Mouse (Mus musculus) NIH3T3 (cell line): Measurements from ENCODE around the gene Zfp597.

Experiments used
- DNase-seq: peaks from one replicate; pipeline ENCODE4 v3.0.0-alpha.2; 2012; ENCODE audit warnings: low read depth

Zfp597 gene

DNA sequence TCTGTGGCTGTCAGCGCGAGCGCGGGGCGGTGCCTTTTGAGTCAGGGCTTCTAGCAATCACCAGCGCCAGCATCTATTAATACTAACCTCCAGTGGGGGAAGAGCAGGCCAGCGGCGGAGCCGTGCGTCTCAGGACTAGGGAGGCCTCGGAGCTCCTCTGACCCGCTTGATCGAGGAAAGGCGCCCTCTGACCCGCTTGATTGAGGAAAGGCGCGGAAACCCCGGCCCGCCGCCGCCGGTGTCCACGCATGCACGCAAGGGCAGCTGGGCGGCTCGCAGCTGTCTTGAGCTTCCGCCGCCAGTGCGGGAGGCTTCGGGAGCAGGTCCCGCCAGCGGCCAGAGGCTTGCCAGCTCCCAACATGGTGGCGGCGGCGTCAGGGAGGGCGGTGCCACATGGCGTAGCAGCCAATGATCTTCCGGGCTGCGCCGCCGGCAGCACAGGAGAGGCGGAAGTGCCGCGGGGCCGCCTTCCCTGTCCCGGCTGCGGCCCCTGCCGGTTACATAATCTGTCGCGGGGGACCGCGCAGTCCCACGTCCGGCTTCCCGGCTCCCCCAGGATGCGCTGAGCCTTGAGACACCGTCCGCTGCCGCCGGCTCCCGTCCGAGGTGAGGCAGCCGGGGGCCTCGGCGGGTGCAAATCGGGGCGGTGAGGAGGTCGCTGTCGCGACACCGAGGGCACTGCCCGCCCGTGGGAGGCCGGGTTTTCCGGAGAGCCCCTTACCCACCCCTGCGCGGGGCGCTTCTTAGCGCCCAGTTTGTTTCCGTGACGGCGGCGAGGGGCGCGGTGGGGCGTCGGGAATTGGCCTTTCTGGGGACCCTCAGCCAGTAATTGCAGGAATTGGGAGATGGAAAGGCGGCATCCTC lies at the start of gene Zfp597, which contains the start of gene Gm20695:
Gene Zfp597, minus strand, starts transcription at position 361 of the 864 bp plus-strand sequence.
Gene Gm20695, plus strand, starts transcription at position 448 of the 864 bp plus-strand sequence.
- peak; percentile 96 for DNase-seq

DNA sequence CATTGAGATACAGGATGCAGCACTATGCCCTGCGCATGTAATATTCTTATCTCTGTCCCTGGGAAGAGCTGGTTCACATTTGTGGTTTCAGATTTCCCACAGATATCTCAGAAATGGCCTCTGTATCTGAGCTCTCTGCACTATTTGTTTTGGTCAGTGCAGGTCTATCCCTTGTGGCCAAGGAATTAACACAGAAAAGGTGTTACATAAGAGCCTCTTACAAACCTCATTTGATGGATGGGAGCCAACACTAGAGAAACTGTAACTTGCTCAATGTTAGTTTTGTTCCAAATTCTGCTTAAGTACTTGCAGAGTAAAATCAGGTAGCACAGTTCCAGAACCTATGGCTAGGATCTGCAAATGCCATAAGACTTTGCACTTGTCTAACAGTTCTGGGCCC lies 49.7 kb upstream of the Zfp597 start:
- peak; percentile 80 for DNase-seq

DNA sequence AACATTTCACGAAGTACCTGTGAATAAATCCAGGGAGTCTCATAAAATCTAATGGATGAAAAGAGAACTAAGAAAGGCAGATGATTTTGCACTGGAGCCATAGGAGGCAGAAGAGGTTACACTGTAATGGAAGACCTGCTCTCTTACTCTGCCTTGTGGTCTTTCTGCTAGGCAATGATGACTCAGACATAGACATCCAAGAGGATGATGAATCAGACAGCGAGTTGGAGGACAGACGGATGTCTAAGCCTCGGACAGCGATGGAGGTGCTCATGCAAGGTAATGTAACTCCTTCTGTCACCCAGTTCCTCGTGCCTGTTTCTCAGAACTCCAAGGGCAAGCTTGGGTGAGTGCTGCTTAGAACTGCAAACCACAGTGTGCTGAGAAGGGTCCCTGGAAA lies 49.2 kb upstream of the Zfp597 start:
- DNase-seq = peak; percentile 56

GRCm38 (mm10) chr16:3929151-3929550 lies 44.8 kb upstream of the Zfp597 start:
- no peak for DNase-seq

GRCm38 (mm10) chr16:3928582-3928981 lies 44.2 kb upstream of the Zfp597 start:
- no peak for DNase-seq

GRCm38 (mm10) chr16:3923966-3924365 lies 39.6 kb upstream of the Zfp597 start:
- DNase-seq = peak; percentile 88

DNA sequence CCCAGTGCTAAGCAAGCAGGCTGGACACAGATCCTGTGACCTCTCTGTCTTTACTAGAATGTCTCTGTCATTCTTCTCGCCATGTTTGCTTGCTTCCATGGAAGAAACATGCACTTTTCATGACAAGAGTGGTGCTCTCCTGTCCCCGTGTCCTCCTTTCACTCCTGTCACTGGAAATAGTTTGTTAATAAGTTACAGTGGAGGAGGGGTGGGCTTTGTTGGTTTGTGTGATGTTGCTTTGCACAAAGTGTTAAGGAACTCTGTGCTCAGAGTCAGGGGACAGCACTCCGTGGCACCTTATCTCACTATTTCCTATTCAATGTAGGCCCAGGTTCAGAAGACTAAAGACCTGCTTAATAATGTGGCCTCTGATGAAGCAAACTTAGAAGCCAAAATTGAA lies 39.2 kb upstream of the Zfp597 start:
- peak; percentile 8 for DNase-seq

- DNase-seq = no peak
These were observed 36.4 kb upstream of the Zfp597 start for GRCm38 (mm10) chr16:3920756-3921155.

DNA sequence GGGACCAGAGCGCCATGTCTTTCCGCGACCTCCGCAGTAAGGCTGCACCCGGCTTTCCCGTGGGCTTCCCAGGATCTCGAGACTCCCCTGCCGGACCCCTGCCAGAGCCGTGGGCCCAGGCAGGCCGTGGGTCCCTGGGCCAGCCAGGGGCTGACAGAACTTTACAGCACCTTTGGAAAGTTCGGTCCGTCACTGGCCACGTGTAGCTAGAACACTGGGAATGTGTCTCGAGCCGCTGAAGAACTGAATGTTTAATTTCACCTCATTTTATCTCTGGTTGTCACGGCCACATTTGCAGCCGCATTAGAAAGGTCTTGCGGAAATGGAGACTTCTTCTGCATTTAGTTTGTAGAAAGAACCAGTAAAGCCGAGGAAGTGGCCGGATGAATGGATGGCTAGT lies 24.8 kb upstream of the Zfp597 start:
- DNase-seq = no peak

- DNase-seq = peak; percentile 96
These were observed 24.3 kb upstream of the Zfp597 start, which contains the start of the genes 1700037C18Rik and Cluap1 for GRCm38 (mm10) chr16:3908537-3909111. Gene 1700037C18Rik, minus strand, starts transcription at chr16:3908689. Gene Cluap1, plus strand, starts transcription at chr16:3908801.

DNA sequence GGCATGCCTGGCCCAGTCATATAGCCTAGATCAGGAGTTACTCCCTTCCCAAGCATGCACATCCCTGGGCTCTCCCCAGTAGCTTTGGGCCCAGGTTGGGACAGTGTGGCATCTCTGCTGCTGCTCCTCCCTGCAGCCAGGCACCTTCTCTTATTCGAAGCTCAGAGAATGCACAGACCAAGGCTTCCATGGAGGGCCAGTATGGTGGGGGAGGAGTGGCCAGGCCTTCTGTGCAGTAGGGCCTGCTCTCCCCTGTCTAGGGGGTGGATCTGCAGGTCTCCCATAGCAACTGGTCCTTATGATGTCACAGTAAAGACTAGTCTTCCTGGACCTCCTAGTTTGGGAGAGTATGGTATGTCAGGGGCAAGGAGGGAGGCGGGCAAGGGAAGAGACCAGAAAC lies 23.1 kb upstream of the Zfp597 start:
- no peak for DNase-seq

- no peak for DNase-seq
These were observed 12.2 kb upstream of the Zfp597 start for GRCm38 (mm10) chr16:3896553-3896952.

DNA sequence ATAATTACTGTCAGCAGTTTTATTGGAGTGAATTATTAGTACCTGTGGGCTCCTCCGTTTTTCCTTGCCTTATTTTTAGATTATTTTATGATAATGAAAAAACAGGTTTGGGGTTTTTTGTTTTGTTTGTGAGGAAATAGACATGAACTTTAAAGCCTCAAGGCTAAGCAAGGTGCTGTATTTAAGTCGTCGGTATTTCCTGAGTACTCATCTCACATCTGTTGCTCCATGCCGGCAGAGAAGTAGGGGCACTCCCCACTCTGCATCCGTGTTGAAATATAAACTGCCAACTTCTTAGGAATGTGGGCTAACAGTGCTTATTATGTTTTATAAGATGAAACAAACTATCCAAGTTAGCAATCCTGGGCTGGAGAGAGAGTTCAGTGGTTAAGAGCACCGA lies 11.7 kb upstream of the Zfp597 start:
- DNase-seq = no peak

GRCm38 (mm10) chr16:3895173-3895792 lies 10.9 kb upstream of the Zfp597 start:
- DNase-seq = no peak

GRCm38 (mm10) chr16:3893739-3894138 lies 9.4 kb upstream of the Zfp597 start:
- no peak for DNase-seq

- DNase-seq = no peak
These were observed 7.4 kb upstream of the Zfp597 start for GRCm38 (mm10) chr16:3891621-3892295.

DNA sequence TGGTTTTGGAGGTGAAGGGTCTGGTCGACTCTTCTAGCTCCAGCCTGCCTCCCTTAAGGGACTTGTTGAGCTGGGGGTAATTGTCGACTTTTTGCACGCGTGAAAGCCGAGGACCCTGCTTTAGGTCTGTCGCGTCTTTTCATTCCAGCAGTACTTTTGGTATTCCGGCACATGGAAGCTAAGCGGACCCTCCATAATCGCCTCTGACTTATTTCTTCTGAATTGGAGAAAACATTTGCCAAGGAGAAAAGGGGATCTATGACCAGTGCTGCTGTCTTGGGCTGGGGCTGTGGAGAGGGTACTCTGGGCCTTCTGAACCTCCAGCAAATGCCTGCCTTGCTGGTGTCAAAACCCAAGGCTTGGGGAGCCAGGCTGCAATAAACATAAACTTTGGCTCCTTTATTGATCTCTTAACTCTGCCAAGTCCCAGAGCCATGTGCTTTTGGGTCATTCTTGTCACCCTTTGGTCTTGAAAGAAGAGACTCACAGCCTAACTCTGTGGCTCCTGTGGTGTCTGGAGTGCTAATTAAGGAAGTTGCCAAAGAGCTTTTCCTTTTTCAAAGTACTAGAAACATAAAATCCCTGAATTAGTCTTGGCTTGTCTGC lies 807 bp upstream of the Zfp597 start:
- peak; percentile 7 for DNase-seq

DNA sequence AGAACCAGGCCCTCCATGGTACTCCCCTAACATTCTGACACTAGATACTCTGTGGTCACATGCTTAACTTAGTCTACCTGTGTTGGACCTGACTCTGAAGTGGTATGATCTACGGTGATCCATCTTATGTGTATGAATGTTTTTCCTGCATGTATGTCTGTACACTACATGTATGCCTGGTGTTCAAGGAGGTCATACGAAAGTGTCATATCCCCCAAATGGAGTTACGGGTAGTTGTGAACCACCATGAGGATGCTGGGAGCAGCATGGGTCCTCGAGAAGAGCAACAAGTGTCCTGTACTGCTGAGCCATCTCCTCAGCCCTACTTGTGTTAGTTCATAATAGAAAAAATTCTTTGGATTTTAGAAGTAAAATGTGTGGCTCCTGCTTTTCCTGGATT lies 8.0 kb downstream of the Zfp597 start:
- peak; percentile 7 for DNase-seq

GRCm38 (mm10) chr16:3872216-3873047 lies 11.9 kb downstream of the Zfp597 start, which contains the start of gene Naa60:
Gene Naa60, plus strand, starts transcription at chr16:3872375.
- peak; percentile 74 for DNase-seq

- no peak for DNase-seq
These were observed 12.5 kb downstream of the Zfp597 start for GRCm38 (mm10) chr16:3871815-3872214.

DNA sequence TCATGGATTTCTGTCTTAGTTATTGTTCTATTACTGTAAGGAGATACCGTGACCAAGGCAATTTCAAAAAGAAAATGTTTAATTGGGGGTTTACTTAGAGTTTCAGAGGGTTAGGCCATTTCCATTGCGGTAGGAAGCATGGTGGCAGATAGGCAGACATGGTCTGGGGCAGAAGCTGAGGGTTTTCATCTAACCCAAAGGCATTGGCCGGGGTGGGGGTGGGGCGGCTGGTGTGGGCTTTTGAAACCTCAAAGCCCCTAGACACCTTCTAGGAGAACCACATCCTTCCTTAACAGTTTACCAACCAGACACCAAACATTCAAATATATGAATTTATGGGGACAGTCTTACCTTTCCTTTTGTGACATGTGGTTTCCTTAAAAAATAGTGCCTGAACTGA lies 25.1 kb downstream of the Zfp597 start:
- no peak for DNase-seq
